Mouse (Mus musculus) adrenal gland, postnatal 14 days (tissue): ENCODE data around the gene 4932438H23Rik. TPM values are rescaled to one million over a fixed set of nuclear protein-coding genes. Genes with fewer than 3 reads are reported as not detected.

ENCODE experiments used
- DNase-seq: peaks from one replicate; pipeline ENCODE4 v3.0.0; 2021; ENCODE audit warnings: mixed read lengths
- total RNA-seq: library from RNA; stranded (reverse); gene quantifications from 2 replicates; pipeline ENCODE4 v1.2.3, GENCODE M21; 2021

Gene 4932438H23Rik
- total RNA-seq, 1 experiment from 2014 or later = not detected

- peak; percentile 9 for DNase-seq
These were observed 84.9 kb downstream of the 4932438H23Rik start for GRCm38 (mm10) chr16:91009942-91010529.

- DNase-seq = no peak
These were observed 89.9 kb downstream of the 4932438H23Rik start for GRCm38 (mm10) chr16:91004915-91005538.

Other genes with a start within 250 kb of the 4932438H23Rik start
- 30.2 and 30.3 TPM in 2 replicates for gene Cfap298, start 160.0 kb downstream of the 4932438H23Rik start, total RNA-seq
- gene Synj1, start 83.8 kb downstream of the 4932438H23Rik start, total RNA-seq = 36.9 and 42.8 TPM in 2 replicates
- gene Paxbp1, start 50.6 kb downstream of the 4932438H23Rik start, total RNA-seq = 52.7 and 54.6 TPM in 2 replicates
- 0.15 TPM in 1 of 2 replicates, not detected in the other for gene Olig2, start 130.3 kb upstream of the 4932438H23Rik start, total RNA-seq
- gene Olig1, start 174.7 kb upstream of the 4932438H23Rik start, total RNA-seq = 1.1 and 1.2 TPM in 2 replicates